Mouse (Mus musculus): ENCODE data around the gene Caskin1. TPM values are rescaled to one million over a fixed set of nuclear protein-coding genes. Genes with fewer than 3 reads are reported as not detected.

Gene Caskin1
- total RNA-seq, 2 experiments from 2014 or later: 0.34 to 0.91 TPM

DNA sequence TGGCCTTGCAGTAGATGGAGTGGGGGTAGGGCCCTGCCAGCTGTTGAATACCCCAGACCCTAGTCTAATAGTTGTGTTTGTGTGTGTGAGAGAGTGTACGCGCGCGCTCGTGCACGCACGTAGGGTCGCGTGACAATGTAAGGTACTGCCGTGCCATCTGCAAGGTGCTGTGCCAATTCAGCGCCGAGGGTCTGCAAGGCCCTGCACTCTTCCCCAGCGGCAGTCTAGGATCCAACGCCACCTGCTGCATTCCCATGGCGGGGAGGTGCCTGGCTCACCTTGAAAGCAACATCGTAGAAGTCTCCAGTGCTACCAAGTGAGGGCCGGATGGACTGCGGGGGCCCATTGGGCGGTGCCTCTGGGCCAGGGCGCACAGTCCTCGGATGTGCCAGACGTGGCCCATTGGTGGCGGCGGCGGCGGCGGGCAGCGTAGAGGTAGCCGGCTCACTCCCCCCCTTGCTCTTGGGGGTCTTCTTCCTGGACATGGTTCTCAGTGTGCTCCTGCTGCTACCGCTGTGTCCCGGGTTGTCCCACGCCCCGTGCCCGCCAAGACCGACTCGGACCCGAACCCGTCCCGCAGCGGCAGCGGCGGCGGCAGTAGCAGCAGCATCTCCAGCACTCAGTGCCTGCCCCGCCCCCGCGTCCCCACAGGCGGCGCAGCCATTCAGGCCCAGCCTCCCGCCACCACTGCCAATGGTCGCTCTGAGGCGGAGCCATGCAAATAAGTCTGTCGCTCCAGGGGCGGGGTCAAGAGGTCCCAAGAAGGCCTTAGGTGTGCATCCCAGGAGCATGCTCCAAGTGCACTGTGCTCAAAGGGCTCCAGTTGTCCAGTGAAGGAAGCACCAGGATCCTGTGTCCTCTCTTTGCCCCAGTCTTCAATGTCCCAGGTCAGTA lies 44.9 kb downstream of the Caskin1 start:
- DNase-seq: peak; percentile 84

GRCm38 (mm10) chr17:24534160-24534718 lies 45.8 kb downstream of the Caskin1 start, which contains the start of gene Rab26:
Rab26 (minus strand) TSS chr17:24534210.
- DNase-seq: no peak

GRCm38 (mm10) chr17:24535300-24535699 lies 46.9 kb downstream of the Caskin1 start:
- no peak for DNase-seq

DNA sequence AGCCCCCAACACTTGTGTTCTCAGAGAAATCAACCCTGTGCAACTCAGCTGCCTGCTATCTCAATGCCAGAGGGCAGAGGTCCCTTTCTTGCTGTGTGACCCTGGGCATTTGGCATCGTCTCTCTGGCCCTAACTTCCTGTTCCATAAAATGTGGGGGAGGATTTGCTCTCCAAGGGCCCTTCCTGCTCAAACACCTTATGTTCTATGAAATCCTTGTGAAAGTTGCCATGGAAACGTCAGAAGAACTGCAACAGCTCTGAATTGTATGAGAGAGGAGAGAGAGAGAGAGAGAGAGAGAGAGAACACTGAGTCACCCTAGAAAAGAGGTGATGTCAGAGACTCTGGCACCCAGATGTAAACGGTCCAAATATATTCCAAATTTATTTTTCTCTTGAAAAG lies 49.1 kb downstream of the Caskin1 start:
- DNase-seq: no peak

DNA sequence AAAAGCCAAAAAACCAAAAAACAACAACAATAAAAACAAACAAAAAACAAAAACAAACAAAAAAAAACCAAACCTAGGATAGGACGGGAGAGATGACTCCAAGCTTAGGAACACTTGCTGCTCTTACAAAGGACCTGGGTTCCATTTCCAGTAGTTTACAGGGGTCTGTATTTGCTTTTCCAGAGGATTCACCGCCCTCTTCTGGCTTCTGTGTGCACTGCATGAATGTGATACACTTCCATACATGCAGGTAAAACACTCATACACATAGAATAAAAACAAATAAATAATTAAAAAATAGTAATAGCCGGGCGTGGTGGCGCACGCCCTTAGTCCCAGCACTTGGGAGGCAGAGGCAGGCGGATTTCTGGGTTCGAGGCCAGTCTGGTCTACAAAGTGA lies 50.5 kb downstream of the Caskin1 start:
- DNase-seq: peak; percentile 56

- DNase-seq: peak; percentile 60
Observed at GRCm38 (mm10) chr17:24540375-24540774, 52.0 kb downstream of the Caskin1 start.

GRCm38 (mm10) chr17:24544613-24545012 lies 56.2 kb downstream of the Caskin1 start:
- peak; percentile 4 for DNase-seq

DNA sequence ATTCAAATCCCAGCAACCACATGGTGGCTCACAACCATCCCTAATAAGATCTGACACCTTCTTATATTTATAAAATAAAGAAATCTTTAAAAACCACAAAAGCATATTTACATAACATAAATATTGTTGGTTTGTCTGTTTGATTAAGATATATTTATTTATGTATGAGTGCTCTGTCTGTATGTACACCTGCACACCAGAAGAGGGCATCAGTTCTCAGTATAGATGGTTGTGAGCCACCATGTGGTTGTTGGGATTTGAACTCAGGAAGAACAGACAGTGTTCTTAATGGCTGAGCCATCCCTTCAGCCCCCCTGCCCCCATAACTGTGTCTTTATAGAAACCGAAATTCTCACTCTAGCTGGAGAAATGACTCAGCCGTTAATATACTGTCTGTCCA lies 56.8 kb downstream of the Caskin1 start:
- no peak for DNase-seq

DNA sequence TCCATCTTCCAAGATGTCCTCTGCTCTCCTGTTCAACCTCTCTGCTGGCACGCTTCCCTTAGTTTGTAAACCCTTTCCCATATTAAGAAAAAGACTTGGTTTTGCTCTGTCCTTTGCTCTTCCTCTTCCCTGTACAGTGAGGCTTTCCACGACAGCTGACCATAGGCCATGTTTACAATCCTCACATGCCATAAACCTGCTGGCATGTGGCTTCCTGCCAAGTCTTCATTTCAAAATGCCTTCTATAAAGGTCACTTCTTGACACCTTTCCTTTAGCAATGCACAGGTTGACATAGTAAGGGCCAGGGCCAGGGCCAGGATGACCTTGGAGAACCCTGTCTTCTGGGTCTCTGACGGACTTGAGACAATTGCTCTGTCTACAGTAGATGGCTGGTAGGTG lies 57.8 kb downstream of the Caskin1 start:
- no peak for DNase-seq

GRCm38 (mm10) chr17:24548435-24548834 lies 60.0 kb downstream of the Caskin1 start:
- peak; percentile 5 for DNase-seq

DNA sequence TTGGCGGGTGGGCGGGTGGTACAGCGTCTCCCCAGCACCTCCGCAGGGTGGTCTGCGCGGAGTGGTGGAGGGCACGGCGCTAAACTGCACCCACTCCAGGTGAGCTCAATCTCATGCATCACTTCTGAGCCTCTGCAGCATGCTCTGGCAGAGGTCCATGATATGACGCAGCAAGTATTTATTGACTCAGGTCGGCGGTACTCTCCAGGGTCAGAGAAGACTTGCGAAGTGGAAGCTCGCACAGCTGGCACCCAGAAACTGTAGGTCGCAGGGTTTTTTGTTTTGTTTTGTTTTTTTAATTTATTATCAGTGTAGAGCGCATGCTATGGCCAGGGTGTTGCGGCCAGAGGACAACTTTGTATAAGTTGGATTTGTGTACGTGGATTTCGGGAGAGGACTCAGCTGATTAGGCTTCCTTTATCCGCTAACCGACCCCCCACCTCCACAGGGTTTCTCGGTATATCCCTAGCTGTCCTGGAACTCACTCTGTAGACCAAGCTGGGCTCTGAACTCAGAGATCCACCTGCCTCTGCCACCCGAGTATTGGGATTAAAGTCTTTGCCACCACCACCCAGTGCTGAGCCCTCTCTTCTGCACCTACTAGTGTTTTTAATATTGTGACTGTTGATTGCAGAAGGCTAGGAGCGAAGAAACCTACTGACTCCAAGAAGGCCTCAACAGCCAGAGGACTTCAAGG lies 60.7 kb downstream of the Caskin1 start:
- DNase-seq: peak; percentile 63

GRCm38 (mm10) chr17:24549618-24550415 lies 61.4 kb downstream of the Caskin1 start, which contains the start of gene Pkd1:
Pkd1 (plus strand) TSS chr17:24549834.
- peak; percentile 99 for DNase-seq

- DNase-seq: peak; percentile 81
Observed at GRCm38 (mm10) chr17:24550416-24551049, 62.1 kb downstream of the Caskin1 start.

DNA sequence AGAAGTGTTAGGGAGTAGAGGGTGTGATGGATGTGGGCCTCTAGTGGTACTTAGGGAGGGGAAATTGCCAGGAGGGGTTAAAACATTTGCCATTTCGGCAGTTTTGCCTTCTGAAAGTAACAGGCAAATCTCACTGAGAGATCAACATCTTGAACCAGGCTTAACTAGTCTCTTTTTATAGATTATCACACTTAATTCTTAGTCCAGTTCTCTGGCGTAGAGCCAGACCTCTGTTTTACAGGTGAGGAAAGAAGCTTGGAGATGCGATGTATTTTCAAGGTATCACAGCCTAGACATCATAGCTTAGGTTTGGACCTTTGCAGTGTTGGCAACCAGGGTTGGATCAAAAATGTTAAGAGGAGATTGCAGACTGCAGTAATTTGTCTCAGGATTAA lies 62.6 kb downstream of the Caskin1 start:
- DNase-seq: peak; percentile 18

- peak; percentile 54 for DNase-seq
Observed at GRCm38 (mm10) chr17:24557091-24557490, 68.7 kb downstream of the Caskin1 start.

Other genes starting within 250 kb of the Caskin1 start
- gene Ccnf, start 237.1 kb upstream of the Caskin1 start, total RNA-seq (2021): 10 to 100 TPM; 18.1 to 20.1 TPM
- under 1 TPM in 1 of 2 experiments, not detected in 1; 0.05 TPM for gene Abca17, start 137.5 kb upstream of the Caskin1 start, total RNA-seq (2021)
- 10 to 100 TPM; 14.7 to 16.8 TPM for gene Abca3, start 136.7 kb upstream of the Caskin1 start, total RNA-seq (2021)
- gene Rnps1, start 74.0 kb upstream of the Caskin1 start, total RNA-seq (2021): 100 to 1,000 TPM; 130 to 135 TPM
- 100 to 1,000 TPM; 323 to 342 TPM for gene Eci1, start 62.0 kb upstream of the Caskin1 start, total RNA-seq (2021)
- 1 to 10 TPM; 1.0 to 1.5 TPM for gene Dnase1l2, start 45.5 kb upstream of the Caskin1 start, total RNA-seq (2021)
- gene E4f1, start 18.3 kb upstream of the Caskin1 start, total RNA-seq (2021): 10 to 100 TPM; 17.3 to 19.3 TPM
- 10 to 100 TPM; 46.5 to 49.3 TPM for gene Pgp, start 18.2 kb upstream of the Caskin1 start, total RNA-seq (2021)
- under 1 TPM in 1 of 2 experiments, not detected in 1; 0.29 TPM for gene Bricd5, start 14.7 kb upstream of the Caskin1 start, total RNA-seq (2021)
- 10 to 100 TPM; 14.9 to 16.3 TPM for gene Mlst8, start 9.5 kb upstream of the Caskin1 start, total RNA-seq (2021)
- 100 to 1,000 TPM in 1 of 2 experiments, 10 to 100 TPM in 1; 97.6 to 106 TPM for gene Traf7, start 39.3 kb downstream of the Caskin1 start, total RNA-seq (2021)
- under 1 TPM; 0.27 to 0.38 TPM for gene Rab26, start 45.6 kb downstream of the Caskin1 start, total RNA-seq (2021)
- gene Pkd1, start 61.2 kb downstream of the Caskin1 start, total RNA-seq (2021): 10 to 100 TPM; 50.1 to 52.6 TPM
- 10 to 100 TPM; 82.9 to 87.9 TPM for gene Tsc2, start 144.0 kb downstream of the Caskin1 start, total RNA-seq (2021)
- gene Nthl1, start 144.1 kb downstream of the Caskin1 start, total RNA-seq (2021): 1 to 10 TPM; 4.0 TPM
- 10 to 100 TPM; 61.8 to 75.0 TPM for gene Slc9a3r2, start 161.7 kb downstream of the Caskin1 start, total RNA-seq (2021)
- not detected for gene Npw, start 169.9 kb downstream of the Caskin1 start, total RNA-seq (2021)
- 10 to 100 TPM; 26.0 to 26.6 TPM for gene Zfp598, start 181.1 kb downstream of the Caskin1 start, total RNA-seq (2021)
- gene Syngr3, start 201.4 kb downstream of the Caskin1 start, total RNA-seq (2021): under 1 TPM; 0.14 to 0.27 TPM
- 10 to 100 TPM; 23.3 to 25.6 TPM for gene Gfer, start 207.6 kb downstream of the Caskin1 start, total RNA-seq (2021)
- 1 to 10 TPM; 1.9 to 2.1 TPM for gene Noxo1, start 207.6 kb downstream of the Caskin1 start, total RNA-seq (2021)
- 10 to 100 TPM; 25.2 to 29.2 TPM for gene Tbl3, start 219.1 kb downstream of the Caskin1 start, total RNA-seq (2021)
- not detected for gene Rnf151, start 229.5 kb downstream of the Caskin1 start, total RNA-seq (2021)
- gene Rps2, start 229.5 kb downstream of the Caskin1 start, total RNA-seq (2021): 100 to 1,000 TPM; 734 to 782 TPM
- 100 to 1,000 TPM; 684 to 725 TPM for gene Ndufb10, start 235.9 kb downstream of the Caskin1 start, total RNA-seq (2021)
- gene Rpl3l, start 239.2 kb downstream of the Caskin1 start, total RNA-seq (2021): 10 to 100 TPM; 19.5 TPM
- gene Msrb1, start 248.0 kb downstream of the Caskin1 start, total RNA-seq (2021): 10 to 100 TPM; 74.4 to 83.3 TPM

Measured in heart, postnatal 4 days (tissue).